Mouse (Mus musculus) stomach, postnatal 0 days (tissue): ENCODE data around the gene Atp5f1. TPM values are rescaled to one million over a fixed set of nuclear protein-coding genes. Genes with fewer than 3 reads are reported as not detected.
A peak's percentile ranks its signal among the peaks of the same experiment; 100 is the strongest.

ENCODE experiments used
- ATAC-seq: fragments of 200-750 bp; cut with Nextera tagmentation; 2 replicates; pipeline ENCODE4 v1.8.0; 2017; ENCODE audit not compliant: low FRiP score, low TSS enrichment
- DNase-seq: peaks from one replicate; pipeline ENCODE4 v3.0.0-alpha.2; 2016; ENCODE audit warnings: low spot score
- H3K27ac ChIP-seq: fragments of 300-500 bp; sonication (generic); replicated peaks from 2 replicates; pipeline ENCODE4 v1.5.1; 2014; ENCODE audit warnings: mild to moderate bottlenecking, control low read depth
- H3K27me3 ChIP-seq: fragments of 300-500 bp; sonication (generic); 2 replicates; pipeline ENCODE4 v1.6.1; 2014; ENCODE audit warnings: low read length; ENCODE audit not compliant: control insufficient read depth, insufficient read depth
- H3K36me3 ChIP-seq: fragments of 300-500 bp; sonication (generic); 2 replicates; pipeline ENCODE4 v1.6.1; 2014; ENCODE audit warnings: low read length, mixed read lengths; ENCODE audit not compliant: control insufficient read depth, insufficient read depth
- H3K4me1 ChIP-seq: fragments of 300-500 bp; sonication (generic); replicated peaks from 2 replicates; pipeline ENCODE4 v1.6.1; 2014; ENCODE audit warnings: antibody characterized with exemption; ENCODE audit not compliant: control insufficient read depth, insufficient read depth
- H3K4me2 ChIP-seq: fragments of 300-500 bp; sonication (generic); replicated peaks from 2 replicates; pipeline ENCODE4 v1.6.1; 2014; ENCODE audit warnings: low read depth, mild to moderate bottlenecking, control low read depth, moderate library complexity
- H3K4me3 ChIP-seq: fragments of 300-500 bp; sonication (generic); 2 replicates; pipeline ENCODE4 v1.5.1; 2014; ENCODE audit warnings: low read depth, low read length, control low read depth
- H3K9ac ChIP-seq: fragments of 300-500 bp; sonication (generic); 2 replicates; pipeline ENCODE4 v1.6.1; 2014; ENCODE audit warnings: mild to moderate bottlenecking, low read length, control low read depth, mixed read lengths
- H3K9me3 ChIP-seq: fragments of 300-500 bp; sonication (generic); 2 replicates; pipeline ENCODE4 v1.6.1; 2016; ENCODE audit warnings: low read length; ENCODE audit not compliant: control insufficient read depth
- CTCF ChIP-seq: IDR thresholded peaks from 2 replicates; pipeline ENCODE4 v1.5.1; 2016; ENCODE audit warnings: antibody characterized with exemption, low read depth, mild to moderate bottlenecking, moderate library complexity
- EP300 ChIP-seq: optimal IDR thresholded peaks from 2 replicates; pipeline ENCODE3; 2016; ENCODE audit warnings: antibody characterized with exemption
- WGBS: fragments of 180-500 bp; shearing (Covaris S2); extraction: QIAGEN DNeasy Blood & Tissue Kit; methylation state at CpG from one replicate; pipeline ENCODE4 v1.1.7; 2014; 5-methylcytosine and 5-hydroxymethylcytosine counted together
- polyA plus RNA-seq: library from polyadenylated mRNA; unstranded; fragments of >200 nt; fragmentation: Nextera tagmentation; extraction: Ambion mirVana; gene quantifications from 2 replicates; pipeline ENCODE4 v1.2.1, GENCODE M21; 2015

Gene Atp5f1
- polyA plus RNA-seq, 1 experiment from 2014 or later, result 406 TPM

- under 1% methylated on average over 26 of the region's 26 CpGs for WGBS
- H3K36me3 ChIP-seq, result peaks cover 7% of the 10 kb centered on the region
- TF ChIP-seq CTCF (0 out of 2 replicates have a peak, but pooled peaks have one; percentile 3), EP300 (no peak)
- H3K27ac ChIP-seq, result peak overlapping the region; percentile 80
- H3K4me3 ChIP-seq, result peak overlapping the region; percentile 93
- H3K9me3 ChIP-seq, result no peaks in the 10 kb centered on the region
- H3K27me3 ChIP-seq, result no peaks in the 10 kb centered on the region
- DNase-seq, result no peak
- peak; percentile 68; the same call in 1 of the 2 replicates for ATAC-seq
- H3K4me2 ChIP-seq, result peak overlapping the region; percentile 87
- H3K9ac ChIP-seq, result peak overlapping the region; percentile 95
- peaks cover 7% of the 10 kb centered on the region; the same call in 1 of the 2 replicates for H3K4me1 ChIP-seq
These were observed 314 bp downstream of the Atp5f1 start for GRCm38 (mm10) chr3:105959585-105959984.

GRCm38 (mm10) chr3:105958974-105959580 lies 822 bp downstream of the Atp5f1 start, which contains the start of gene Wdr77:
Gene Wdr77, plus strand, starts transcription at chr3:105959369.
- Histone ChIP-seq H3K9ac (peak within 1 kb of the TSS; percentile 97), H3K27ac (peak within 1 kb of the TSS; percentile 95), H3K9me3 (no peaks in the 10 kb centered on the region), H3K4me3 (peak within 1 kb of the TSS; percentile 93), H3K27me3 (no peaks in the 10 kb centered on the region), H3K4me1 (peaks cover 7% of the 10 kb centered on the region; the same call in 1 of the 2 replicates), H3K4me2 (peak within 1 kb of the TSS; percentile 87), H3K36me3 (peaks cover 3% of the 10 kb centered on the region; the same call in 1 of the 2 replicates)
- peak; percentile 99 for DNase-seq
- no peak for TF ChIP-seq CTCF
- peak; percentile 100 for TF ChIP-seq EP300
- peak; percentile 98 for ATAC-seq
- WGBS, result under 1% methylated on average over 49 of the region's 52 CpGs

GRCm38 (mm10) chr3:105958204-105958603 lies 1.7 kb downstream of the Atp5f1 start:
- H3K9ac ChIP-seq, result peak overlapping the region; percentile 97
- ATAC-seq (no peak), DNase-seq (no peak)
- TF ChIP-seq EP300 (no peak), CTCF (no peak)
- no peaks in the 10 kb centered on the region for H3K9me3 ChIP-seq
- H3K27me3 ChIP-seq, result no peaks in the 10 kb centered on the region
- WGBS, result 35% methylated on average over 5 of the region's 5 CpGs
- no peaks in the 10 kb centered on the region for H3K36me3 ChIP-seq
- peak overlapping the region; percentile 95; the same call in 1 of the 2 replicates for H3K27ac ChIP-seq
- peak overlapping the region; percentile 93 for H3K4me3 ChIP-seq
- peak overlapping the region; percentile 77 for H3K4me2 ChIP-seq
- H3K4me1 ChIP-seq, result peaks cover 7% of the 10 kb centered on the region; the same call in 1 of the 2 replicates

- TF ChIP-seq CTCF, result peak; percentile 25; the same call in 1 of the 2 replicates
- TF ChIP-seq EP300, result no peak
- no peak for DNase-seq
- Histone ChIP-seq H3K36me3 (no peaks in the 10 kb centered on the region), H3K27ac (no peak overlapping the region), H3K27me3 (no peaks in the 10 kb centered on the region), H3K9ac (no peak overlapping the region), H3K9me3 (no peaks in the 10 kb centered on the region), H3K4me1 (peaks cover 7% of the 10 kb centered on the region; the same call in 1 of the 2 replicates), H3K4me3 (no peak overlapping the region), H3K4me2 (no peak overlapping the region; the same call in 1 of the 2 replicates)
- 98% methylated on average over 1 of the region's 1 CpGs for whole genome bisulfite sequencing
- no peak for ATAC-seq
These were observed 2.7 kb downstream of the Atp5f1 start for GRCm38 (mm10) chr3:105957235-105957634.

GRCm38 (mm10) chr3:105951348-105951747 lies 8.6 kb downstream of the Atp5f1 start:
- Histone ChIP-seq H3K9ac (no peak overlapping the region), H3K36me3 (peaks cover 17% of the 10 kb centered on the region), H3K27ac (no peak overlapping the region), H3K27me3 (no peaks in the 10 kb centered on the region), H3K9me3 (no peaks in the 10 kb centered on the region), H3K4me2 (no peak overlapping the region), H3K4me3 (no peak overlapping the region), H3K4me1 (no peaks in the 10 kb centered on the region)
- TF ChIP-seq EP300, result no peak
- TF ChIP-seq CTCF, result no peak
- ATAC-seq, result no peak
- DNase-seq, result no peak
- WGBS, result 95% methylated on average over 7 of the region's 7 CpGs

GRCm38 (mm10) chr3:105936111-105936510 lies 23.8 kb downstream of the Atp5f1 start:
- no peak for DNase-seq
- H3K4me2 ChIP-seq, result no peak overlapping the region
- no peak overlapping the region for H3K27ac ChIP-seq
- no peaks in the 10 kb centered on the region for H3K4me1 ChIP-seq
- no peak for TF ChIP-seq EP300
- no peak overlapping the region for H3K9ac ChIP-seq
- H3K36me3 ChIP-seq, result peaks cover 5% of the 10 kb centered on the region
- H3K4me3 ChIP-seq, result no peak overlapping the region
- ATAC-seq, result no peak
- no peaks in the 10 kb centered on the region for H3K27me3 ChIP-seq
- no peaks in the 10 kb centered on the region for H3K9me3 ChIP-seq
- WGBS, result 82% methylated on average over 4 of the region's 4 CpGs
